Mouse (Mus musculus) brown adipose tissue, adult 24 weeks (tissue): ENCODE measurements around the gene Zfp652. TPM values are rescaled to one million over a fixed set of nuclear protein-coding genes. Genes with fewer than 3 reads are reported as not detected.
"Not testable (repeated sequence)": the region's sequence is repeated elsewhere in the genome, so short reads cannot be mapped to it uniquely, and the experiment has no call there.

Experiments used
- H3K27ac ChIP-seq: fragments of 200-500 bp; replicated peaks from 2 replicates; pipeline ENCODE4 v1.5.1; 2012; ENCODE audit warnings: low read depth, mild to moderate bottlenecking, low read length
- H3K4me1 ChIP-seq: fragments of 200-500 bp; 2 replicates; pipeline ENCODE4 v1.6.1; 2012; ENCODE audit warnings: low read length, mixed read lengths; ENCODE audit not compliant: control insufficient read depth, insufficient read depth, insufficient read length
- H3K4me3 ChIP-seq: fragments of 200-500 bp; 2 replicates; pipeline ENCODE4 v1.5.1; 2012; ENCODE audit warnings: low read depth, mild to moderate bottlenecking, low read length, moderate library complexity; ENCODE audit not compliant: insufficient read depth
- polyA plus RNA-seq: library from polyadenylated mRNA; stranded (reverse); fragments of >200 nt; gene quantifications from 2 replicates; pipeline ENCODE4 v1.2.4, GENCODE M21; 2012; ENCODE audit not compliant: missing spikeins, insufficient read depth, insufficient read length

The Zfp652 gene
- polyA plus RNA-seq, 1 experiment = 12.0 TPM

GRCm38 (mm10) chr11:95876296-95876695 lies 163.8 kb downstream of the Zfp652 start:
- H3K4me3 ChIP-seq = no peak overlapping the region
- no peak overlapping the region for H3K27ac ChIP-seq

GRCm38 (mm10) chr11:95879861-95880260 lies 167.4 kb downstream of the Zfp652 start:
- not testable (repeated sequence) for H3K27ac ChIP-seq, H3K4me1 ChIP-seq, H3K4me3 ChIP-seq

More at GRCm38 (mm10) chr11:95876296-95876695, 163.8 kb downstream of the Zfp652 start:
- no peaks in the 10 kb centered on the region for H3K4me1 ChIP-seq

Other genes with a start within 250 kb of the Zfp652 start
- gene Nxph3, start 198.1 kb upstream of the Zfp652 start, polyA plus RNA-seq = not detected in 2 replicates
- 0.67 and 1.4 TPM in 2 replicates for gene Ngfr, start 124.9 kb upstream of the Zfp652 start, polyA plus RNA-seq
- 256 and 422 TPM in 2 replicates for gene Phb, start 45.7 kb upstream of the Zfp652 start, polyA plus RNA-seq
- gene B130006D01Rik, start 10.9 kb downstream of the Zfp652 start, polyA plus RNA-seq = not detected in 2 replicates
- 316 and 541 TPM in 2 replicates for gene Phospho1, start 111.8 kb downstream of the Zfp652 start, polyA plus RNA-seq
- gene Gngt2, start 124.5 kb downstream of the Zfp652 start, polyA plus RNA-seq = 106 and 152 TPM in 2 replicates
- 8.4 and 26.7 TPM in 2 replicates for gene Abi3, start 129.8 kb downstream of the Zfp652 start, polyA plus RNA-seq
- gene B4galnt2, start 202.2 kb downstream of the Zfp652 start, polyA plus RNA-seq = not detected in 2 replicates